Mouse (Mus musculus): ENCODE data around the gene Mdfic. TPM values are rescaled to one million over a fixed set of nuclear protein-coding genes. Genes with fewer than 3 reads are reported as not detected.
A peak's percentile ranks its signal among the peaks of the same experiment; 100 is the strongest.

Gene Mdfic
- polyA plus RNA-seq, 1 experiment from 2014 or later: 2.1 TPM

GRCm38 (mm10) chr6:15792680-15793601 lies 72.5 kb downstream of the Mdfic start:
- H3K27ac ChIP-seq (ENCODE audit: low read depth): no peak overlapping the region
- H3K4me2 ChIP-seq (ENCODE audit: low read depth, low read length): peak overlapping the region; percentile 47; the same call in 1 of the 2 replicates
- H3K4me3 ChIP-seq (ENCODE audit: low read depth, low read length): no peak overlapping the region; the same call in 1 of the 2 replicates
- no peaks in the 10 kb centered on the region for H3K36me3 ChIP-seq (replicated peaks; ENCODE audit: insufficient read depth, low read length)
- ATAC-seq (no peak), DNase-seq (no peak)
- WGBS (ENCODE audit: insufficient replicate concordance): 64% methylated on average over 12 of the region's 12 CpGs
- no peak overlapping the region for H3K9ac ChIP-seq (replicated peaks)
- 0 out of 2 replicates have a peak, but pooled peaks cover 2% of the 10 kb centered on the region for H3K4me1 ChIP-seq (ENCODE audit: insufficient read depth)
- no peaks in the 10 kb centered on the region for H3K9me3 ChIP-seq (ENCODE audit: low read length)
- no peak for TF ChIP-seq EP300 (IDR thresholded peaks at IDR 0.05; ENCODE audit: low read depth)
- no peak for TF ChIP-seq CTCF (IDR thresholded peaks at IDR 0.05; ENCODE audit: low read depth)
- H3K27me3 ChIP-seq (ENCODE audit: insufficient read depth, low read length): no peaks in the 10 kb centered on the region

GRCm38 (mm10) chr6:15793602-15794345 lies 73.3 kb downstream of the Mdfic start:
- ATAC-seq: no peak
- Histone ChIP-seq H3K27ac (ENCODE audit: low read depth) (no peak overlapping the region), H3K27me3 (ENCODE audit: insufficient read depth, low read length) (no peaks in the 10 kb centered on the region), H3K9me3 (ENCODE audit: low read length) (no peaks in the 10 kb centered on the region), H3K9ac (replicated peaks) (no peak overlapping the region), H3K4me1 (ENCODE audit: insufficient read depth) (0 out of 2 replicates have a peak, but pooled peaks cover 2% of the 10 kb centered on the region), H3K4me3 (ENCODE audit: low read depth, low read length) (no peak overlapping the region; the same call in 1 of the 2 replicates), H3K36me3 (replicated peaks; ENCODE audit: insufficient read depth, low read length) (no peaks in the 10 kb centered on the region), H3K4me2 (ENCODE audit: low read depth, low read length) (peak overlapping the region; percentile 47)
- TF ChIP-seq EP300 (IDR thresholded peaks at IDR 0.05; ENCODE audit: low read depth) (no peak), CTCF (IDR thresholded peaks at IDR 0.05; ENCODE audit: low read depth) (no peak)
- WGBS (ENCODE audit: insufficient replicate concordance): 55% methylated on average over 8 of the region's 8 CpGs
- no peak for DNase-seq

GRCm38 (mm10) chr6:15794801-15795200 lies 74.3 kb downstream of the Mdfic start:
- 82% methylated on average over 3 of the region's 3 CpGs for WGBS (ENCODE audit: insufficient replicate concordance)
- H3K4me2 ChIP-seq (ENCODE audit: low read depth, low read length): no peak overlapping the region
- DNase-seq (no peak), ATAC-seq (no peak)
- TF ChIP-seq CTCF (IDR thresholded peaks at IDR 0.05; ENCODE audit: low read depth) (no peak), EP300 (IDR thresholded peaks at IDR 0.05; ENCODE audit: low read depth) (no peak)
- no peaks in the 10 kb centered on the region for H3K27me3 ChIP-seq (ENCODE audit: insufficient read depth, low read length)
- no peak overlapping the region for H3K9ac ChIP-seq (replicated peaks)
- H3K27ac ChIP-seq (ENCODE audit: low read depth): no peak overlapping the region
- no peak overlapping the region for H3K4me3 ChIP-seq (ENCODE audit: low read depth, low read length)
- 0 out of 2 replicates have a peak, but pooled peaks cover 2% of the 10 kb centered on the region for H3K4me1 ChIP-seq (ENCODE audit: insufficient read depth)
- no peaks in the 10 kb centered on the region for H3K9me3 ChIP-seq (ENCODE audit: low read length)
- H3K36me3 ChIP-seq (replicated peaks; ENCODE audit: insufficient read depth, low read length): no peaks in the 10 kb centered on the region

- Histone ChIP-seq H3K4me1 (ENCODE audit: insufficient read depth) (no peaks in the 10 kb centered on the region), H3K9me3 (ENCODE audit: low read length) (no peaks in the 10 kb centered on the region), H3K4me3 (ENCODE audit: low read depth, low read length) (no peak overlapping the region), H3K4me2 (ENCODE audit: low read depth, low read length) (no peak overlapping the region), H3K27me3 (ENCODE audit: insufficient read depth, low read length) (no peaks in the 10 kb centered on the region), H3K9ac (replicated peaks) (no peak overlapping the region), H3K36me3 (replicated peaks; ENCODE audit: insufficient read depth, low read length) (no peaks in the 10 kb centered on the region), H3K27ac (ENCODE audit: low read depth) (no peak overlapping the region)
- DNase-seq (no peak), ATAC-seq (no peak)
- 70% methylated on average over 5 of the region's 5 CpGs for WGBS (ENCODE audit: insufficient replicate concordance)
- TF ChIP-seq EP300 (IDR thresholded peaks at IDR 0.05; ENCODE audit: low read depth) (no peak), CTCF (IDR thresholded peaks at IDR 0.05; ENCODE audit: low read depth) (no peak)
Observed at GRCm38 (mm10) chr6:15807382-15807781, 86.9 kb downstream of the Mdfic start.

- Histone ChIP-seq H3K4me3 (ENCODE audit: low read depth, low read length) (no peak overlapping the region), H3K4me2 (ENCODE audit: low read depth, low read length) (no peak overlapping the region), H3K9me3 (ENCODE audit: low read length) (no peaks in the 10 kb centered on the region), H3K27ac (ENCODE audit: low read depth) (no peak overlapping the region), H3K27me3 (ENCODE audit: insufficient read depth, low read length) (no peaks in the 10 kb centered on the region), H3K9ac (replicated peaks) (no peak overlapping the region), H3K36me3 (replicated peaks; ENCODE audit: insufficient read depth, low read length) (no peaks in the 10 kb centered on the region), H3K4me1 (ENCODE audit: insufficient read depth) (no peaks in the 10 kb centered on the region)
- TF ChIP-seq CTCF (IDR thresholded peaks at IDR 0.05; ENCODE audit: low read depth): no peak
- no peak for ATAC-seq
- DNase-seq: no peak
- 67% methylated on average over 3 of the region's 3 CpGs for WGBS (ENCODE audit: insufficient replicate concordance)
Observed at GRCm38 (mm10) chr6:15825236-15825635, 104.8 kb downstream of the Mdfic start.

- Histone ChIP-seq H3K4me2 (ENCODE audit: low read depth, low read length) (no peak overlapping the region), H3K9ac (replicated peaks) (no peak overlapping the region), H3K9me3 (ENCODE audit: low read length) (no peaks in the 10 kb centered on the region), H3K27me3 (ENCODE audit: insufficient read depth, low read length) (no peaks in the 10 kb centered on the region), H3K4me1 (ENCODE audit: insufficient read depth) (no peaks in the 10 kb centered on the region), H3K27ac (ENCODE audit: low read depth) (no peak overlapping the region), H3K36me3 (replicated peaks; ENCODE audit: insufficient read depth, low read length) (no peaks in the 10 kb centered on the region), H3K4me3 (ENCODE audit: low read depth, low read length) (no peak overlapping the region)
- TF ChIP-seq CTCF (IDR thresholded peaks at IDR 0.05; ENCODE audit: low read depth): no peak
- no peak for TF ChIP-seq EP300 (IDR thresholded peaks at IDR 0.05; ENCODE audit: low read depth)
- no peak for ATAC-seq
- no peak for DNase-seq
- 69% methylated on average over 2 of the region's 2 CpGs for WGBS (ENCODE audit: insufficient replicate concordance)
Observed at GRCm38 (mm10) chr6:15829812-15830211, 109.4 kb downstream of the Mdfic start.
